Mouse (Mus musculus) lung, embryonic 14.5 days (tissue): ENCODE results near the gene Atp6ap1. TPM values are rescaled to one million over a fixed set of nuclear protein-coding genes. Genes with fewer than 3 reads are reported as not detected.
A peak's percentile ranks its signal among the peaks of the same experiment; 100 is the strongest.

ENCODE experiments used
- ATAC-seq: fragments of 200-750 bp; cut with Nextera tagmentation; 2 replicates; pipeline ENCODE4 v1.8.0; 2017; ENCODE audit warnings: mild to moderate bottlenecking, moderate TSS enrichment, moderate library complexity; ENCODE audit not compliant: insufficient read depth
- DNase-seq: peaks from one replicate; pipeline ENCODE4 v3.0.0-alpha.2; 2015
- H3K27ac ChIP-seq: fragments of 300-500 bp; sonication (generic); 2 replicates; pipeline ENCODE4 v1.5.1; 2014; ENCODE audit warnings: low read depth, mild to moderate bottlenecking, moderate library complexity
- H3K27me3 ChIP-seq: fragments of 300-500 bp; sonication (generic); 2 replicates; pipeline ENCODE4 v1.6.1; 2014; ENCODE audit warnings: low read length, control low read depth; ENCODE audit not compliant: insufficient read depth
- H3K36me3 ChIP-seq: fragments of 300-500 bp; sonication (generic); 2 replicates; pipeline ENCODE4 v1.6.1; 2014; ENCODE audit warnings: control low read depth; ENCODE audit not compliant: insufficient read depth
- H3K4me1 ChIP-seq: fragments of 300-500 bp; sonication (generic); 2 replicates; pipeline ENCODE4 v1.6.1; 2014; ENCODE audit warnings: antibody characterized with exemption, control low read depth; ENCODE audit not compliant: insufficient read depth
- H3K4me2 ChIP-seq: fragments of 300-500 bp; sonication (generic); 2 replicates; pipeline ENCODE4 v1.6.1; 2014; ENCODE audit warnings: mild to moderate bottlenecking
- H3K4me3 ChIP-seq: fragments of 300-500 bp; sonication (generic); 2 replicates; pipeline ENCODE4 v1.5.1; 2014; ENCODE audit warnings: low read depth, low read length
- H3K9ac ChIP-seq: fragments of 300-500 bp; sonication (generic); 2 replicates; pipeline ENCODE4 v1.6.1; 2014
- H3K9me3 ChIP-seq: fragments of 300-500 bp; sonication (generic); 2 replicates; pipeline ENCODE4 v1.6.1; 2016; ENCODE audit warnings: low read depth, low read length, control low read depth
- CTCF ChIP-seq: IDR thresholded peaks from 2 replicates; pipeline ENCODE4 v1.5.1; 2016; ENCODE audit warnings: antibody characterized with exemption, low read depth
- WGBS: fragments of 180-500 bp; shearing (Covaris S2); extraction: QIAGEN DNeasy Blood & Tissue Kit; methylation state at CpG from one replicate; pipeline ENCODE4 v1.1.7; 2014; 5-methylcytosine and 5-hydroxymethylcytosine counted together
- polyA plus RNA-seq: library from polyadenylated mRNA; unstranded; fragments of >200 nt; fragmentation: Nextera tagmentation; extraction: Ambion mirVana; gene quantifications from 2 replicates; pipeline ENCODE4 v1.2.1, GENCODE M21; 2014

Gene Atp6ap1
- polyA plus RNA-seq: 109 and 117 TPM in 2 replicates

DNA sequence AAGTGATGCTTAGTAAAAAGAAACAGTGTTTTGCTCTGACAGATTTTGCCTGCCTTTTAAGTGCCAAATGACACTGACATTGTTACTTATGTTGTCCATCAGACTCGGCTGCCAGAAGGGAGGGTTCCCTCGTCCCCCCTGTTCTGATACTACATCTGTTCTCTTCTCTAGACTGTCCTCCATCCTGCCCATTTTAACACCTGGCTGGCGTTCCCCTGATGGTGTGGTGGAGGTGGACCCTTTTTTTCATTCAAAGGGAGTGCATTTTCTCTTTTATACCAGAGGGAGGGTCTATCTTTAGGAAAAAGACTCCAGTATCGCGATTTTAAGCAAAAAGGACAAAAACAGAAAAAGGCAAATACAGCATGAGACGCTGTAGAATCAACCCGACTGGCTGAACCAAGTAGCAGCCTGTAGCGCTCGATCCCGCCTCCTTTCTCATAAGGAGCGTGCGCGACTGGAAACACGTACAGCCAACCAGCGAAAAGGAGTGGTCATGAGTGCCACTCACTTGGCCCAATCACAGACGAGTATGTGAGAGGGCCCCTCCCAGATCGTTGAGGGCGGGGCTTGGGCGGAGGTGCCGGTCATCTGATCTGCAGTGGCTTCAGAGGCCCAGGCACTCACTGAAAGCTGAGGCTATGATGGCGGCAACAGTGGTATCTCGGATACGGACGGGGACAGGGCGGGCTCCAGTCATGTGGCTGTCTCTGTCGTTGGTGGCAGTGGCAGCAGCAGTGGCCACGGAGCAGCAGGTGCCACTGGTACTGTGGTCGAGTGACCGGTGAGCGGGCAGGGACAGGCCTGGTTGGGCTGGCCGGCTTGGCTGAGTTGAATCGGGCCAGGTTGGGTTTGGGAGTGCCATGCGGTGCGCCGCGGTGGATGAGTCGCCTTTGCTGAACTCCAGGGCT is at the start of gene Atp6ap1:
Gene Atp6ap1 (plus strand): TSS at position 560 of the 911 bp plus-strand sequence.
- no peaks in the 10 kb centered on the region for H3K4me1 ChIP-seq
- no peak for TF ChIP-seq CTCF
- peaks cover 16% of the 10 kb centered on the region; the same call in 1 of the 2 replicates for H3K36me3 ChIP-seq
- ATAC-seq (peak; percentile 99), DNase-seq (peak; percentile 95)
- WGBS: 11% methylated on average over 37 of the region's 37 CpGs
- peak within 1 kb of the TSS; percentile 50 for H3K27ac ChIP-seq
- no peaks in the 10 kb centered on the region for H3K27me3 ChIP-seq
- peak within 1 kb of the TSS; percentile 68 for H3K9ac ChIP-seq
- peak within 1 kb of the TSS; percentile 72 for H3K4me2 ChIP-seq
- H3K9me3 ChIP-seq: no peaks in the 10 kb centered on the region
- peak within 1 kb of the TSS; percentile 61 for H3K4me3 ChIP-seq

DNA sequence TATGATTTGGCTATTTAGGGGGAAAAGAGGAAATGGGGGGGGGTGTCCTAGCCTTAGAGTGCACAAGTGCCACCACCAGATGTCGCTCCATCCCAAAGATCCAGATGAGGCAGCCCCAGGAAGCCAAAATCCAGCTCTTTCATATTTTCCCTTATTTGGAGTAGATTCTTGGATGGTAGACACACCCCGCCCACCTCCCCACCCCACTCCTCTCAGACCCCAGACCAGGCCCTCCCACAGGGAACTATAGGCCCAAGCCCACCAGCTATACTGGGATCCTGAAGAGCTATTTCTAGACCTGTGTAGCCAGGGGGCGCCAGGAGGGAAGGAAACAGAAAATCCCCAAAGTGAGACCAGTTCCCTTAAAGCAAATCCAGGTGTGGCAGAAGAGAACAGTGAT is 48.2 kb upstream of the Atp6ap1 start:
- peak overlapping the region; percentile 60; the same call in 1 of the 2 replicates for H3K9ac ChIP-seq
- no peaks in the 10 kb centered on the region for H3K27me3 ChIP-seq
- WGBS: 7% methylated on average over 3 of the region's 3 CpGs
- H3K36me3 ChIP-seq: peaks cover 4% of the 10 kb centered on the region; the same call in 1 of the 2 replicates
- peak overlapping the region; percentile 83 for H3K27ac ChIP-seq
- H3K4me3 ChIP-seq: peak overlapping the region; percentile 42
- ATAC-seq: peak; percentile 28
- H3K9me3 ChIP-seq: no peaks in the 10 kb centered on the region
- TF ChIP-seq CTCF: peak; percentile 65
- no peaks in the 10 kb centered on the region for H3K4me1 ChIP-seq
- peak; percentile 89 for DNase-seq
- peak overlapping the region; percentile 68 for H3K4me2 ChIP-seq

DNA sequence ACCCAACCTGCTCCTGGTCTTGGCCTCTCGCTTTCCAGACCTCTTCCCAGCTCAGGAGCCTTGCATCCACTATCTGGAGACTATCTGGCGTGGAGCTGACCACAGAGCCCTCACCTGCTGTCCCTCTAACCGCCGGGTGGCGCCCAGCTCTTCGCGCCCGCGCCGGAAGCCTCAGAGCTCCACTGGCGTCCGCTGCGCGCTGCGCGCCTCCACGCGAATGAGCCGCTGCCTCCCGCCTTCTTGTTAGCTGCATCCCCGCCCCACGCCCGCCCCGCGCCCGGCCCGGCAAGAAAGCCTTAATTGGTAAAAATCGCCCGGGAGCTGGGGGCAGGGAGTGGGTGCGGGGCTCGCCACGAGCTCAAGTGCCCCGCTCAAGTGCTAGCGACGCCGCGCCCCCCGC is 47.3 kb upstream of the Atp6ap1 start, which contains the start of gene Flna:
Gene Flna (minus strand): TSS at position 206 of the 400 bp plus-strand sequence.
- Histone ChIP-seq H3K27ac (peak within 1 kb of the TSS; percentile 83), H3K27me3 (no peaks in the 10 kb centered on the region), H3K4me1 (no peaks in the 10 kb centered on the region), H3K4me3 (peak within 1 kb of the TSS; percentile 42), H3K9ac (peak within 1 kb of the TSS; percentile 60), H3K9me3 (no peaks in the 10 kb centered on the region), H3K36me3 (no peaks in the 10 kb centered on the region), H3K4me2 (peak within 1 kb of the TSS; percentile 61)
- DNase-seq: peak; percentile 76
- 9% methylated on average over 32 of the region's 38 CpGs for WGBS
- no peak; the same call in none of the 2 replicates for TF ChIP-seq CTCF
- no peak for ATAC-seq

DNA sequence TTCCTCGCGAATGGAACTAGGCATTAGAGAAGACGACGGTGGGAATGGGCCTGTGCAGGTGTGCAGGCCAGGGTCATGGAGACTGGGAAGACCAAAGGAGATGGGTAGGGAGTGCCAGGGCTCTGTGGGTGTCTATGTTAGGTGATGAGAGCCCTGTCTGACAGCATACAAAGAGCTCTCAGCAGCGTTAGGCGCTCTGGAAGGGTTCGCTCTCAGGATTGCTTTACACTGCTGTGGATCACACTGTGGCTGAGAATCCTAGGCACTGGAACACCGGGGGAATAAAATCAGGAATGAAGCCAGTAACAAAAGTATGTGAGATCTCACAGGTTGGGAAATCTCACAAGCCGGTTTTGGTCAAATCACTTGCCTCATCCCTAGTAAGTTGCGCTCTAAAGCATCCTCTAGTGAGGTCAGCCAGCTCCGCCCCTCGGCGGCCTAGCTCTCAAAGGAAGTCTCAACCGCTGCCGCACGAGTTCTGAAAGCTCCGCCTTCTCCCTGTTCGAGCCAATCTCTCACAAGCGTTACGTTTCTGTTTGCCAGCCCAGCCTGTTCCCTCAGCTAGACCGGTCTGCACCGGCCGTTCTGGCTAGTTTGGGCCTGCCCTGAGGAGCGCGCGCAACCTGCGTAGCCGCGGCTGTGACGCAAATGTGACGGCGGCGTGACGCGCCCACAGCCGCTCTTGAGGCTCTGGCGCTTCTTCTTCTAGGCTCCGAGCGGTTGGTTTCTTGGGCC is 42.6 kb upstream of the Atp6ap1 start, which contains the start of gene Emd:
Gene Emd (plus strand): TSS at position 535 of the 735 bp plus-strand sequence.
- DNase-seq: peak; percentile 95

DNA sequence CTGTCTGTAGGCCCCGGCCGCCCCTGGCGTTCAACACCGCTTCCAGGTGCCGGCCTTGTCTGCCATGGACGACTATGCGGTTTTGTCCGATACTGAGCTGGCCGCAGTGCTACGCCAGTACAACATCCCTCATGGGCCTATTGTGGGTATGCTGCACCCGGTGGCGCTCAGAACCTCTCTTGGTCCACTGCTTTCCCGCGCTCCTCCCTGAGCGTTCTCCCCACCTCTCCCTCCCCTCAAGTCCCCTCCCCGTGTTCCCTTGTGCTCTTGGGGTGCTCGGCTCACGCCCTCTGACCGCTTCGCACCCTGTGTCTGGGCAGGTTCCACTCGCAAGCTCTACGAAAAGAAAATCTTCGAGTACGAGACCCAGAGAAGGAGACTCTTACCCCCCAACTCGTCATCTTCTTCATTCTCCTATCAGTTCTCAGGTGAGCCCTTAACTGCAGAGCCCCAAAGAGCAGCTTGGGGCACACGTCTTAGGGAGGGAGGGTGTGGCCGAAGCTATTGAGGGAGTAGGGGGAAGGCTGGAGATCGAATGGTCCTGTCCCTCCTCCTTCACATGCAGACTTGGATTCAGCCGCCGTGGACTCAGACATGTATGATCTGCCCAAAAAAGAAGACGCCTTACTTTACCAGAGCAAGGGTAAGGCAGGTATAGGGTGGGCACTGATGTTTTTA is 41.9 kb upstream of the Atp6ap1 start:
- Histone ChIP-seq H3K9me3 (no peaks in the 10 kb centered on the region), H3K36me3 (peaks cover 28% of the 10 kb centered on the region), H3K4me1 (no peaks in the 10 kb centered on the region), H3K4me2 (peak overlapping the region; percentile 74), H3K27ac (peak overlapping the region; percentile 92), H3K27me3 (no peaks in the 10 kb centered on the region), H3K4me3 (peak overlapping the region; percentile 62), H3K9ac (peak overlapping the region; percentile 76)
- 19% methylated on average over 31 of the region's 31 CpGs for WGBS
- TF ChIP-seq CTCF: no peak
- DNase-seq (no peak), ATAC-seq (peak; percentile 16; the same call in 1 of the 2 replicates)

More for the DNA sequence above, 42.6 kb upstream of the Atp6ap1 start, which contains the start of gene Emd:
- no peak for TF ChIP-seq CTCF
- Histone ChIP-seq H3K27me3 (no peaks in the 10 kb centered on the region), H3K36me3 (peaks cover 23% of the 10 kb centered on the region), H3K9ac (peak within 1 kb of the TSS; percentile 76), H3K4me3 (peak within 1 kb of the TSS; percentile 62), H3K4me1 (no peaks in the 10 kb centered on the region), H3K4me2 (peak within 1 kb of the TSS; percentile 74), H3K27ac (peak within 1 kb of the TSS; percentile 92), H3K9me3 (no peaks in the 10 kb centered on the region)
- 15% methylated on average over 39 of the region's 39 CpGs for WGBS
- ATAC-seq: peak; percentile 99

DNA sequence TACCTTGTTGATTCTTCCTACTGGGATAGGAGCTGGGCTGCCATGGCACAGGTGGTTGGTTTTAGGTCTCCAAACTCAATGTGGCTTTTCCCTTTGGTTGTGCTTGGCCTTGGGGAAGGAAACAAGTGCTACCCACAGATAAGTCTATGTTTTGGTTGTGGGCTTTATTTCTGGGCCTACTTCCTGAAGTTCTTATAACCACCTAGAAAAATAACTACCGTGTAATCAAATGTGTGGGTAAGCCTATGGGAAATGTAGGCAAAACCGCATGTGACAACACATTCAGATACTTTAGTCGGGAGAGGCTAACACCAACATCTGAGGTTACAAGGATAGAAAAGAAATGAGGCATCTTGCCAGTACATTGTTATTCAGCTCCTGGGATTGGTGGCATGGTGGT is 39.2 kb upstream of the Atp6ap1 start:
- no peak overlapping the region for H3K9ac ChIP-seq
- H3K4me2 ChIP-seq: no peak overlapping the region
- no peak for DNase-seq
- no peak overlapping the region for H3K27ac ChIP-seq
- H3K9me3 ChIP-seq: no peaks in the 10 kb centered on the region
- H3K4me1 ChIP-seq: no peaks in the 10 kb centered on the region
- no peak for ATAC-seq
- TF ChIP-seq CTCF: no peak
- no peaks in the 10 kb centered on the region for H3K27me3 ChIP-seq
- WGBS: 99% methylated on average over 3 of the region's 3 CpGs
- H3K36me3 ChIP-seq: peaks cover 28% of the 10 kb centered on the region
- no peak overlapping the region for H3K4me3 ChIP-seq
